Comparison of ENCODE assay signal across 15 mouse cellular contexts in the genomic region with DNA sequence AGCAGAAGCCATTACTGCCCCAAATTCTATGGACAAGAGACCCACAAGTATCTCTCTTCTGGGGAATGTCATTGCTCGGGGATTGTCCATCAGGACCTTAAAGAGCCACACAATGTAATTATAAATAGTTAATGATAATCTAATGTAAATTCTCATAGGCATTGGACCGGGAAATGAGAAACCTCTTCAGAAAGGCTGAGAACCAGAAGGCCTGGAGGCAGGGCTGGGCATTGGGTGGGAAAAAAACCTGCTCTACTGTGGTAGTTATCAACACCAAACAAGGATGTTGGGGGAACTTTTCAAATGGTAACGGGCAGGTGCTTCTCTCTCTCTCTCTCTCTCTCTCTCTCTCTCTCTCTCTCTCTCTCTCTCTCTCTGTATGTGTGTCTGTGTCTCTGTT.
"Had no signal": no experiment of that assay in that cellular context is flagged by ENCODE, and none has a peak within 500 bp of the region (broad histone marks: within the 10 kb centered on the region; RNA-seq: fewer than 3 reads in every experiment).

No protein-coding gene starts in this region.

- H3K4me3 ChIP-seq: neural tube, embryonic 15.5 days; stomach, embryonic 15.5 days had no signal

- H3K9ac ChIP-seq: neural tube, embryonic 15.5 days; stomach, embryonic 15.5 days had no signal

- H3K9me3 ChIP-seq: neural tube, embryonic 15.5 days; stomach, embryonic 15.5 days had no signal

- H3K27me3 ChIP-seq: neural tube, embryonic 15.5 days; stomach, embryonic 15.5 days had no signal

- H3K4me2 ChIP-seq: neural tube, embryonic 15.5 days; stomach, embryonic 15.5 days had no signal

- H3K36me3 ChIP-seq: neural tube, embryonic 15.5 days had no signal

- DNase-seq: retina, postnatal 1 day; right cerebral cortex, adult 18-20 months; right cerebral cortex, postnatal 14 days; right cerebral cortex, postnatal 25 days; right cerebral cortex, postnatal 4 days; spleen, adult 18-20 months; thymus, adult 18-20 months; thymus, adult 2 months; thymus, postnatal 14 days; thymus, postnatal 25 days; thymus, postnatal 36 days; thymus, postnatal 4 days had no signal

- H3K27ac ChIP-seq: neural tube, embryonic 15.5 days; stomach, embryonic 15.5 days; stomach, postnatal 0 days had no signal

- H3K4me1 ChIP-seq: stomach, embryonic 15.5 days had no signal
